Mouse (Mus musculus): ENCODE results near the gene Zpr1.

Gene Zpr1

DNA sequence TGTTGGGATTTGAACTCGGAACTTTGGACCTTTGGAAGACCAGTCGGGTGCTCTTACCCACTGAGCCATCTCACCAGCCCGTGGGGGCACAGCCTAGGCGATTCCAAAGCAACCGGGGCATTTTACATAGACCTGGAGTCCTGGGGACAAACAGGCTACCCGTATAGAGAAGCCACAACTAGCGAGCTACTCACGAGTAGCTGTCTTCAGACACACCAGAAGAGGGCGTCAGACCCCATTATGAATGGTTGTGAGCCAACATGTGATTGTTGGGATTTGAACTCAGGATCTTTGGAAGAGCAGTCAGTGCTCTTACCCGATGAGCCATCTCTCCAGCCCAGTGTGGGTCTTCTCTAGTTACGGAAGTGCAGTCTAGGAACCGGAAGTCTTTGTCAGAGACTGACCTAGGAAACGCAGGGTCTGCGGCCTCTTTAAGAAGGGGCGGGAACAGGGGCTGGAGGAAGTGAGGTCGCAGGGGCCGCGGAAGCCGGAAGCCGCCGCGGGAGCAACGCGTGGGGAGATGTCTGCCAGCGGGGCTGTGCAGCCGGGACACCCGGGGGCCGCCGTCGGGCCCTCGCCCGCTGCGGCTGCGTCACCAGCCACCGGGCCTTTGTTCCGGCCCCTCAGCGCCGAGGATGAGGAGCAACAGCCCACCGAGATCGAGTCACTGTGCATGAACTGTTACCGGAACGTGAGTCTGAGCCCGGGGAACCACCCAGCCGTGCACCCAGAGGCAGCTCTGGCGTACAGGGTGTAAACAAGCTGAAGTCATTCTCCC lies at the start of gene Zpr1:
Gene Zpr1 (plus strand): TSS at position 388 of the 778 bp plus-strand sequence.
- peak; percentile 82 to 88 for DNase-seq (ENCODE audit: low spot score in 2 of 2)

- DNase-seq (ENCODE audit: low spot score in 2 of 2) = no peak
Measured at GRCm38 (mm10) chr9:46223090-46223489, 49.8 kb upstream of the Zpr1 start.

- no peak for DNase-seq (ENCODE audit: low spot score in 2 of 2)
Measured at GRCm38 (mm10) chr9:46224101-46224500, 48.8 kb upstream of the Zpr1 start.

DNA sequence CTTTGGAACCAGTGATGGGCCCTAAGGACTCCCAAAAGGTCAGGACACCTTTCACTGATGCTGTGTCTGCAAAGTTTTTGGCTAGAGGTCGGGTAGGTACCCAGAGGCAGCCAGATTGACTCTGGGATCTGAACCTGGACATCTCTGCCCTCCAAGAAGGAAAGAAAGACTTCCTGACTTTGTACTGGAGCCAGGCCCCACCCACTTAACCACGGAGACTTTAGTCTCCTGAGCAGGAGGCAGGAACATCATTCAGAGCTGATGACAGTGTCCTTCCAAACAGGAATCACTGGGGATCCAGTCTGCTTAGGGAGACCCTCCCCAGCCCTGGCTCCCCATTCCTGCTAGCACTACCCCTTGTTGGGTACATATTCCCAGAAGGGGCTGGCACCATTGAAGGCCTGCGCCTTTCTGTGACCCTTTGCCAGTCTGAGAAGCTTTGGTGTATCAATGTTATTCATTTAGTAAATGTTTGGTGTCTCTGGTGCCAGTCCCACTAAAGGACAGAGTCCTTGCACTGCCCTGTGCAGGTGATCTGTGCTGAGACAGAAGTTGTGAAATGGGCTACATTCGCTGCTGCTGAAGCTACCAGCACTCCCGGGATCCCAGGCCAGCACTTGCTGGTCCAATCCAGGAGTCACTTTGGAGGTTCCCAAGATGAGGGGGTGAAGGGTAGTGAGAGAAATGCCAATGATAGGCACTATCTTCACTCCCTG lies 47.8 kb upstream of the Zpr1 start:
- DNase-seq (ENCODE audit: low spot score in 2 of 2) = no peak

GRCm38 (mm10) chr9:46227064-46227614 lies 45.7 kb upstream of the Zpr1 start:
- DNase-seq (ENCODE audit: low spot score in 2 of 2) = no peak

GRCm38 (mm10) chr9:46228491-46228890 lies 44.4 kb upstream of the Zpr1 start, which contains the start of gene Apoa1:
TSS of gene Apoa1 (plus strand) at chr9:46228580.
- no peak for DNase-seq (ENCODE audit: low spot score in 2 of 2)

- DNase-seq (ENCODE audit: low spot score in 2 of 2) = peak; percentile 85 to 86
Measured at GRCm38 (mm10) chr9:46229573-46230449, 43.1 kb upstream of the Zpr1 start.

DNA sequence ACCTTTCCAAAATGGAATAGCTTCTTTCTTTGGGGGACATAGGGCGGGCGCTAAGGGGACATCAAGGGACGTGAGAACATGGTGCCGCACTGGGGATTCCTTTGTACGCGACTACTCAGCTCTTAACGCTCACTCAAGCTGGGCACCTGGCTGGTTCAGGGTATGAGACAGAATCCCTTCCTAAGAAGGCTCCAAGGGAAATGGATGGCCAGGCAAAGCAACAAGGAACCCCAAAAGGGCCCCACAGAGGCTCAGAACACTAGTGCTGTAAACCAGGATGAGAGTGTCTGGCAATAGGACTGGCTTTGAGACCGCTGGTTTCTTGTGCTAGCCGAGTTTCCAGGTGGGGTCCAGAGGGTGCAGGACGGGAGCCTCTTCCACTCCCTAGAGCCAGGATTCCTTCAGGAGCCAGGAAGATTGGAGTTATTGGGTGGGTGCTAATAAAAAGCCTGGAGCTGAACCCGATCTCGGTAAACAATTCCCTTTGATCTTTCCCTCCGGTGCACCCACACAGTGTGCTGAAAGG lies 42.4 kb upstream of the Zpr1 start:
- DNase-seq (ENCODE audit: low spot score in 2 of 2) = no peak

DNA sequence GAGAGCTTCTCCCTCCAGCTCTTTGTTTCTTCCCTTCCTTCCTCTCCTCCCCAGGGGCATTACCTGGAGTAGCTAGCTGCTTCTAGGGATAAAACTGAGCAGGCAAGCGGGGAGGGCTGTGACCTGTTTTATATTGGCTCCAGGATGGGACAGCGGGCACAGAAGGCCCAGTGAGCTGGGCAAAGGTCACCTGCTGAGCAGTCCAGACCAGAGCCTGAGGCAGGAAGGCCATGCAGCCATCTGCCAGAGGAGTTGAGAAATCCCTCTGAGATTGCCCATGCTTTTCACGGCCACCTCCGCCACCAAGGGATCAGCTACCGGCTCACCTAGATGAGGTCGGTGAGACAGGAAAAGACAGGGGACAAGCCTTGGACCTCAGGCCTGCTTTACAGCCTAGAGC lies 37.7 kb upstream of the Zpr1 start:
- DNase-seq (ENCODE audit: low spot score in 2 of 2) = no peak

DNA sequence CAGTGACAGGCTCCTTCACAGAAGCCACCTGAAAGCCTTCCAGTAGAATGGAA lies 37.4 kb upstream of the Zpr1 start, which contains the start of gene Apoc3:
Gene Apoc3 (minus strand): TSS at position 41 of the 53 bp plus-strand sequence.
- no peak for DNase-seq (ENCODE audit: low spot score in 2 of 2)

DNA sequence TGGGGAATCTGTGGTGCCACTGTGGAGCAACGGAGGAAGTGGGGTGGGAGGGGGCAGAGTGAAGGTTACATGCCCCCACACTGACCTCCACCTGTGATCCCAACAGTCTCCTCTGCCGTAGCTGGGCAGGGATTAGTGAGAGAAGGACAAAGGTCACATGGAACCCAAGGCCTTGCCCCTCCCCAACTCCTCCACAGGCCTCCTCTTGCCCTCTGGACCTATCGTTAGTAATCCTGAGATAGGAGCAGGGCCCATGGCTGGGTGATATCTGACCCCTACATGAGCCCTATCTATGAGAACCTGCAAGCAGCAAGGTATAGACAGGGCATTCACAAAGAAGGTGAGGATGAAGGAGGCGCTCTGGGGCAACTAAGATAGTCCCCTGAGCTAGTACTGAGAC lies 37.2 kb upstream of the Zpr1 start:
- DNase-seq (ENCODE audit: low spot score in 2 of 2) = no peak

DNA sequence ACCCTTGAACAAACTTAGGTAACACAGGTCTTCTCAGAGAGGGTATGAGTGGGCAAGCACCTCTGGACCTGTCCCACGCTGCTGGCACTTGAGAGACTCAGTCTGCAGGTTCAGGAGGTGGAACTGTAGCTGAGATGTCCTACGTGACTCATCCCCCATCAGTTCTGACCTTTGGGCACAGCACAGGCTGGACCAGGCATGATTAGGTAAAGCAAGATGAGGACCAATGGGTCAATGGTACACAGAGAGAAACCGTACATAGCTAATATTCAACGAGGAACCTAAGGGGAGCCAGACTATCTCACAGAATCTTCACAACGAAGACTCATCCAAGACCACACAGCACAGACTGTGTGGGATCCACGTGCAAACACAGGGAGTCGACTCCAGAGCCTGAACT lies 34.0 kb upstream of the Zpr1 start:
- no peak for DNase-seq (ENCODE audit: low spot score in 2 of 2)

GRCm38 (mm10) chr9:46240526-46241153 lies 32.2 kb upstream of the Zpr1 start, which contains the start of gene Apoa4:
TSS of gene Apoa4 (plus strand) at chr9:46240696.
- no peak for DNase-seq (ENCODE audit: low spot score in 2 of 2)

- DNase-seq (ENCODE audit: low spot score in 2 of 2) = no peak
Measured at GRCm38 (mm10) chr9:46241818-46242217, 31.0 kb upstream of the Zpr1 start.

GRCm38 (mm10) chr9:46243122-46243521 lies 29.7 kb upstream of the Zpr1 start:
- DNase-seq (ENCODE audit: low spot score in 2 of 2) = no peak

DNA sequence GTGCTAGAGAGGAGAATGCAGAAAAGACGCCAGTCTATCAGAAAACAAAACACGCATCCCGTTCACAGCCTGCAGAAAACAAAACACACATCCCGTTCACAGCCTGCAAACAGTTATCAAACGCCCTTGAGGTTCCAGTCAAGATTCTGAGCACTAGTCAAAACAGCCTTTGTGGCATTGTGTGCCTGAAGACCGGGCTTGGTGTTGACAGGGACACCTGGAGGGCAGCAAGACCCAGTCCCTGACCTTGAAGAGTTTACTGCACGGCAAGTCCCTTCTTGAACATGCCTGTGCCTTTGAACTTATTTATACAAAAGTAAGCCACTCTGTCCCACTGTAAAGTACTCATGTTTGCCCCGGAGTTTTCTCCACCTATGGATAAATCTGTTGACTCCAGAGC lies 29.3 kb upstream of the Zpr1 start:
- DNase-seq (ENCODE audit: low spot score in 2 of 2) = no peak

DNA sequence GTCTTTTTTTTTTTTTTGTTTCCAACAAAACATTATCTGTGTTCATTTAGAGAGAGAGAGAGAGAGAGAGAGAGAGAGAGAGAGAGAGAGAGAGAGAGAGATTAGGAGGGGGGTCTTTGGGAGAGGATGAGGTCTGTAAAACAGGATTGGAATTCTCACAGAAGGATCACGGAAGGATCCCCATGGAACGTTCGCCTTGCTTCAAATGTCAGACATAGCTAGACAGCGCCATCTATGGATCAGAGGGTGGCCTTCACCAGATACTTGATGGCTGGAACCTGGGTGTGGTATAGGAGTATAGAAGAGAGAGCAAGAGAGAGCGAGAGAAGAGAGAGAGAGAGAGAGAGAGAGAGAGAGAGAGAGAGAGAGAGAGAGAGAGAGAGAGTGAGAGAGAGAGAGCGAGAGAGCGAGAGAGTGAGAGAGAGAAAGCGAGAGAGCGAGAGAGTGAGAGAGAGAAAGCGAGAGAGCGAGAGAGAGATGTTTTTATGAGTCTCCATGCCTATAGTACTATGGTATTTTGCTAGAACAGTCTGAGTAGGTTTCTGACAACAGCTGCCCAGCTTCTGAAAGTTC lies 26.0 kb upstream of the Zpr1 start:
- DNase-seq (ENCODE audit: low spot score in 2 of 2) = peak in 1 of 2 experiments; percentile 57

DNA sequence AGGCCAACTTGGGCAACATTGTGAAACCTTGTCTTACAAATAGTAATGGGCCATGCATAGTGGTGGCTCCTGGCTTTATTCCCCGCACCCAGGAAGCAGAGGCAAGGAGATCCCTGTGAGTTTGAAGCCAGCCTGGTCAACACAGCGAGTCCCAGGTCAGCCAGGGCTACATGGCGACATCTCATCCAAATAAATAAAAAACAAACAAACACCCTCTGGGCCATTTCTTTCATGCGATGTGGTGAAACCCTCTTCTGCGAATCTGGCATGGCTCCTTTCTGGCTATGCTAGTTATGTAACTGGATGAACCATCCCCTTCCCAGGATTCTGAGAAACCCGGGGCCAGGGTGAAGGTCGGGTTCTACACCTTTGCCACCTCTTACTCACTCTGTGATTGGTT lies 16.7 kb upstream of the Zpr1 start:
- no peak for DNase-seq (ENCODE audit: low spot score in 2 of 2)

DNA sequence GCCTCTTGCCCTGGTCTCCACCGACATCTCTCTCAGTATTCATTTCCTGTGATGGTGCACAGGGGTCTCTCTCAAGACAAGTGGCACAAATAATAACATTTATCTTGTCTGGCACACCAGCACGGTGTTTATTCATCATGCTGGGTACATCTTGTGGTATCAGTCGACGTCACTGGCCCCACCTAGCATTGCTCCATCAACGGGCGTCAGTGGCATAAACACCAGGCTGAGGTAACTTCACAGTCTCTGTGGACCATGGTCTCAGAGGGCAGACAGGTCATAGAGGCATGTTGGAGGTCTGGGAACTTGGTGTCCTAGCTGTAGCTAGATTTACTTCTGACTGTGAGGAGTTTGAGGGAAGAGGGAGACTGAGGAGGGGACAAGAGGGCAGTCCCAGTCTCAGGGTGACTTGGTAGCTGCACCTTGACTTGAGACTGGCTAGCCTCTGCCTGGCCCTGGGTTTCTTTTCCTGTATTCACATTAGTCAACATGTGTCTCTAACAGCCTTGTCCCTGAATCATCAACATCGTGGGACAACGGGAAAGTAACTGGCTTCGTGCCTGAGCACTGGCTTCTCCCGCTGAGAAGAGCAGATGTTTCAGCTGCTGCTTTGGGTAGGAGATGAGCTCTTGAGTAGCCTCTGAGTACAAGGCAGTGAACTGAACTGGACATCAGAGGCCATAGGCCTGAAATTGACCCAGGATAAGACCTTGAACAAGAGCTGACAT lies 16.0 kb upstream of the Zpr1 start:
- no peak for DNase-seq (ENCODE audit: low spot score in 2 of 2)

DNA sequence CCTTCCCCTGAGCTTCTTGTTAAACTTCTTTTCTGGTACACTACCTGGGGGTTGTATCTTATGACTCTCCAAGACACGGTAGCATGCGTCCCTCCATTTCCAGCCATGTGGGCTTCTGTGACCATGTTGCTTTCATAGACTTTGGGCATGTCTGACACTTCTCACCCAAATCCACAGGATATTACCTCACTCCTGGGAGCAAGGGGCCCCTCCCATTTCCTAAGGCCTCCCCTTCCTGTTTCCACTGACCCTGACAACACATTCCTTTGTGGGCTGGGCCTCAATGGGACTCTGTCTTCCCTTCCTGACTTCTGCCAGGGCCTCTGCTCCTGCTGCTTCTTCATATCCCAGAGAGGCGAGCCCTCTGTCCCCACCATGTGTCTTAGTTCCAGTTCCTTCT lies 15.3 kb upstream of the Zpr1 start:
- DNase-seq (ENCODE audit: low spot score in 2 of 2) = no peak

- DNase-seq (ENCODE audit: low spot score in 2 of 2) = no peak
Measured at GRCm38 (mm10) chr9:46259111-46259510, 13.8 kb upstream of the Zpr1 start.

Data from frontal cortex, postnatal 10 days (tissue).